Mouse (Mus musculus): ENCODE data around the gene Iqcb1.

DNA sequence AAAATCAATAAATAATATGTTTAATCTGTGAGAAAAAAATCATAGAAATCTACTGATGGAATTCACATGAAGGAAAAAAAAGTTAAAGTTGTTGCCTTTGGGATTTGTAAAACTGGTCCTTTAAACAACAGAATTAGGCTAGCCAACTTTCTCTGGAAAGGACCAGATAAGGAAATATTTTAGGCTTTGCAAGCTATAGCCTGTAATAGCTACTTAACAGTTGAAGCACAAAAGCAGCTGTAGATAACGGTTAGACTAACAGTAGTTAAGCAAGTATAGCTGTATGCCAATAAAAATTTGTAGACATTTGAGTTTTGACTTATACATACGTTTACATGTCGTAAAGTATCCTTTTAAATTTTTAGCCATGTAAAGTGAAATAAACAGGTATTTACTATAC is 35.4 kb downstream of the Iqcb1 start:
- TF ChIP-seq POLR2A (IDR thresholded peaks at IDR 0.05; ENCODE audit: borderline replicate concordance, control insufficient read depth, low read depth, low read length) (no peak), CTCF (IDR thresholded peaks at IDR 0.05; ENCODE audit: control insufficient read depth, insufficient read depth, low read length) (no peak)
